Mouse (Mus musculus) layer of hippocampus, adult 9-10 months (tissue): ENCODE results near the gene Abcb11.

Experiments
- DNase-seq: peaks from one replicate; pipeline ENCODE4 v3.0.0; 2022; ENCODE audit warnings: low spot score

The Abcb11 gene

GRCm38 (mm10) chr2:69188732-69189131 is 153.7 kb downstream of the Abcb11 start:
- no peak for DNase-seq
